Mouse (Mus musculus) testis, adult 2 months (tissue): ENCODE results near the gene Inka1.

ENCODE experiments used
- CTCF ChIP-seq: fragments of 200-500 bp; IDR thresholded peaks from 2 replicates; pipeline ENCODE4 v1.5.1; 2012; ENCODE audit warnings: low read depth, mild to moderate bottlenecking, inconsistent platforms, low read length, moderate library complexity; ENCODE audit not compliant: control insufficient read depth, insufficient read depth, insufficient replicate concordance
- POLR2A ChIP-seq: fragments of 200-500 bp; IDR thresholded peaks from 2 replicates; pipeline ENCODE4 v1.6.1; 2012; ENCODE audit warnings: low read depth, mild to moderate bottlenecking, inconsistent platforms, low read length, moderate library complexity; ENCODE audit not compliant: control insufficient read depth

- TF ChIP-seq CTCF: peak; percentile 75; the same call in 1 of the 2 replicates
- TF ChIP-seq POLR2A: no peak
Observed at GRCm38 (mm10) chr9:107986376-107986775, 697 bp upstream of the Inka1 start.
